Mouse (Mus musculus) heart, postnatal 0 days (tissue): ENCODE measurements around the gene Ezh1.

Experiments used
- CTCF ChIP-seq: IDR thresholded peaks from 2 replicates; pipeline ENCODE4 v1.5.1; 2016; ENCODE audit warnings: antibody characterized with exemption, control low read depth, low read depth
- EP300 ChIP-seq: IDR thresholded peaks from 2 replicates; pipeline ENCODE4 v1.6.1; 2016; ENCODE audit warnings: antibody characterized with exemption, low read depth

DNA sequence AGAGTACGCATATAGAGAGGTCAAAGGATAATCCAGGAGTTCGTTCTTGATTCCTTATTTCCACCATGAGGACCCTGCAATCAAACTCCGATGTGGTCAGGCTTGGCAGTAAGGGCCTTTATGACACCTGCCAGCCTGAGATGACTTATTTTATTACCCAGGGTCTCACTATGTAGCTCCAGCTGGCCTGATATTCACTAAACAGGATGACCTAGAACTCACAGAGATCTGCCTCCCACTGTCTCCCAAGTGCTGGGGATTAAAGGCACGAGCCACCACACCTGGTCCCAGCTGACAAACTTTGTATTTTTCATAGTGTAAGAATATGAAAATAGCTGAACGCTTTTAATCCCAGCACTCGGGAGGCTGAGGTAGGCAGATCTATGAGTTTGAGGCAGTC, 71.1 kb downstream of the Ezh1 start:
- TF ChIP-seq CTCF (no peak), EP300 (no peak)
